Mouse (Mus musculus) ES-E14 (cell line): ENCODE data around the gene Ppard.

ENCODE experiments used
- CHD2 ChIP-seq: IDR thresholded peaks from 2 replicates; pipeline ENCODE4 v1.6.1; 2014; ENCODE audit warnings: mild to moderate bottlenecking, low read depth, low read length, inconsistent platforms
- HCFC1 ChIP-seq: IDR thresholded peaks from 2 replicates; pipeline ENCODE4 v1.6.1; 2012; ENCODE audit warnings: low read length, inconsistent platforms, borderline replicate concordance; ENCODE audit not compliant: insufficient read depth
- MAFK ChIP-seq: IDR thresholded peaks from 2 replicates; pipeline ENCODE4 v1.6.1; 2014; ENCODE audit warnings: mild to moderate bottlenecking, low read depth, low read length, inconsistent platforms; ENCODE audit not compliant: insufficient read depth
- ZC3H11A ChIP-seq: IDR thresholded peaks from 2 replicates; pipeline ENCODE4 v1.6.1; 2012; ENCODE audit warnings: low read depth, mild to moderate bottlenecking, inconsistent platforms, low read length, borderline replicate concordance
- ZNF384 ChIP-seq: IDR thresholded peaks from 2 replicates; pipeline ENCODE4 v1.6.1; 2012; ENCODE audit warnings: low read depth, low read length, inconsistent platforms

- TF ChIP-seq ZC3H11A, result no peak
- no peak for TF ChIP-seq ZNF384
- no peak for TF ChIP-seq MAFK
- no peak for TF ChIP-seq HCFC1
- no peak for TF ChIP-seq CHD2
Measured at GRCm38 (mm10) chr17:28212391-28212790, 20.1 kb upstream of the Ppard start.
